Mouse (Mus musculus): ENCODE data around the gene Ephb2. TPM values are rescaled to one million over a fixed set of nuclear protein-coding genes. Genes with fewer than 3 reads are reported as not detected.

Gene Ephb2
- polyA plus RNA-seq, 1 experiment, result 4.6 TPM

DNA sequence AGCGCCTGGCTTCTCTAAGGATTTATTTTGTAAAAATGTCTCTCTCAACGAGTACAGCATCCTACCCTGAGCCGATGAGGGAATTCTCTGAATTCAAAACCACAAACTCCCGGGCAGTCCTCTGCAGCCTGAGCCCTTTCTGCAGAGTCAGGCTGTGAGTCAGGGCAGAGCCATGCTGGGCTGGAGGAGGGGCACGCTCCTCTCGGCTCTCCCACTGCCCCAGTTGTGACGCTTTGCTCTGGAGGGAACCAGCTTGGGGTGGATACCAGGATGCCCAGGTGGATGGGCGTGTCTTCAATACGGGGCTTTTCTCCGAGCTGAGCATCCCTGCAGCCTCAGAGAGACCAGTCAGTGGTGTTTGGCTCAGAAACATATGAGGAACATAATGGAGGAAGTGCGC lies 27.3 kb downstream of the Ephb2 start:
- H3K4me3 ChIP-seq (replicated peaks; ENCODE audit: extremely low read depth, low read depth, low read length), result no peak overlapping the region
- DNase-seq, result no peak
- no peaks in the 10 kb centered on the region for H3K4me1 ChIP-seq (ENCODE audit: control insufficient read depth, insufficient read depth, low read length)
- 46% methylated on average over 11 of the region's 11 CpGs for WGBS
- TF ChIP-seq CTCF (IDR thresholded peaks at IDR 0.05; ENCODE audit: insufficient read depth, low read length) (no peak), POLR2A (IDR thresholded peaks at IDR 0.05; ENCODE audit: borderline replicate concordance, extremely low read depth, low read depth, low read length) (no peak)

DNA sequence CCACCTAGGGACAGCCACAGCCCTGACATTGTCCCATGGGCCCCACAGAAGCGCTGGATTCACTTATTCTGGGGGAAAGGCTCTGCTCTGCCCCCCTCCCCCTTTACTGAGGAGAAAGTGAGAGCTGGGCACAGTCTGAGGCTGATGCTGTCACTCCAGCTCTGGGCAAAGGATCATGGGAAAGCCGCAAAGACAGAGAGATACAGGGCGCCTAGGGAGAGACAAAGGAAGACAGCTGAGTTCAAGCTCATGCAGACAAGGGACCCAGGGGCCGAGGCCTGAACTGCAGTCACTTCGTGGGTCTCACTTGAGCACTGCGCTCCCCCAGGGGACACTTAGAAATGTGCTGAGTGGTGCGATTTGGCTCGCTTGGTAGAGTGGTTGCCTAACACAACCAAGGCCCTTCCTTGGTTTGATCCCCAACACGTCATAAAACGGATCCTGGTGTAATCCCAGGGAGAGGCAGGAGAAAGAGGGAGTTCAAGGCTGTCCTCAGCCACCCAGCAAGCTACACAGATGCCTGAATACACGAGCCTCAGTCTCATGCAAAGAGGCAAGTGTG lies 28.3 kb downstream of the Ephb2 start:
- no peak for DNase-seq
- TF ChIP-seq CTCF (IDR thresholded peaks at IDR 0.05; ENCODE audit: insufficient read depth, low read length) (no peak), POLR2A (IDR thresholded peaks at IDR 0.05; ENCODE audit: borderline replicate concordance, extremely low read depth, low read depth, low read length) (no peak)
- WGBS, result 79% methylated on average over 11 of the region's 11 CpGs
- Histone ChIP-seq H3K4me1 (ENCODE audit: control insufficient read depth, insufficient read depth, low read length) (no peaks in the 10 kb centered on the region), H3K4me3 (replicated peaks; ENCODE audit: extremely low read depth, low read depth, low read length) (no peak overlapping the region)

DNA sequence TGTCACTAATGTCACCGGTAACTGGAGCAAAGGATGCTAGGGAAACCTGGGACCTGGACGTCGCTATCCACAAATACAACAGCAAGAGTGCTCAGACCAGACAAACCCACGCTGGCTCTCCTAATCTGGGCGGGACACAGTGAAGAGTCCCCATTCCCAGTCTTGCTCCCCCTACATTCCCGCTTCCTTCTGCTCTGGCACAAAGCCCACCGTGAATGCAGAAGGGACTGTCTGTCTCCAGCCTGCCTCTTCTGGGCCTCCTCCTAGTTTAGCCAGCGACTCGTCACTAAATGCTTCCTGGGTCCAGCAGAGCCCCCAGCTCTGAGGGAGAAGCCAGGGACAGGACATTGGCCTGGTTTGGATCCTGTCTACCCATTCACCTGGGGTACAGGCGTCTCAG lies 29.5 kb downstream of the Ephb2 start:
- TF ChIP-seq CTCF (IDR thresholded peaks at IDR 0.05; ENCODE audit: insufficient read depth, low read length), result no peak
- TF ChIP-seq POLR2A (IDR thresholded peaks at IDR 0.05; ENCODE audit: borderline replicate concordance, extremely low read depth, low read depth, low read length), result no peak
- no peak for DNase-seq
- Histone ChIP-seq H3K4me1 (ENCODE audit: control insufficient read depth, insufficient read depth, low read length) (no peaks in the 10 kb centered on the region), H3K4me3 (replicated peaks; ENCODE audit: extremely low read depth, low read depth, low read length) (no peak overlapping the region)
- 66% methylated on average over 10 of the region's 10 CpGs for WGBS

DNA sequence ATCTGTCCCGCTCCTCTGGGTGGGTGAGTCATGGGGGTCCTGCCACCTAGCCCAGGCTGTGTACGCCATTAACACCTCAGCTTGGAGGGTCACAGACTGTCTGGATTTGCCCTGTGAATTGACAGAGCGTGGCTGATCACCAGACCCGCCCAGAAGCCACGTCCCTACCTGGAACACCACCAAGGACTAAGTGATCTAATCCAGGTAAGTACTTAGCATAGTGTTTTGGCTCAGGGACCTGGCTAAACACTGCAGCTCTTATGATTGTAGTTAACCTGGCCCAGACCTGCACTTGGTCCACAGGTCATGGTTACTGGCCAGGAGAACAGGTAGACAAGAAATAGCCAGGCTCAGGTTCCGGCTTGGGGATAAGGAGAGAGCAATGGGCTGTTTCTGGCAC lies 31.4 kb downstream of the Ephb2 start:
- no peak for TF ChIP-seq CTCF (IDR thresholded peaks at IDR 0.05; ENCODE audit: insufficient read depth, low read length)
- no peak for TF ChIP-seq POLR2A (IDR thresholded peaks at IDR 0.05; ENCODE audit: borderline replicate concordance, extremely low read depth, low read depth, low read length)
- DNase-seq, result peak; percentile 28
- no peak overlapping the region for H3K4me3 ChIP-seq (replicated peaks; ENCODE audit: extremely low read depth, low read depth, low read length)
- 74% methylated on average over 6 of the region's 6 CpGs for WGBS
- H3K4me1 ChIP-seq (ENCODE audit: control insufficient read depth, insufficient read depth, low read length), result no peaks in the 10 kb centered on the region

DNA sequence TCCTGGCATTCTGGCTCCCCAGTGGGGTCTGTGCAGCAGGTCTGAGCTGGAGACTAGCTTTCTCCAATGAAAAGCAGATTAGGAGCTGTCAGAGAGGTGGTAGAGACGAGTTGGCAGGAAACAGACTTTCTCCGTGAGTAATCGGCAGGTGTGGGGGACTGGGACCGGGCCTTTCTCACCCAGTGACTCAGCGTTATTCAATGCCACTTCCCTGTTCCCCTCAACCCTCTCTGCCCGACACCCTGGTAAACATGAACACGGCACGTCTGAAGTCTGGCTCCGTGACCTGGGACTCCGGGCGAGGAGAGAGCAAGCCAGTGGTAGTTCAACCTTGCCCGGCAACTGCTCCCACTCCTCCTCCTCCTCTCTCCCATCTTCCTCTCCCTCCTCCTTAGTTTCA lies 33.3 kb downstream of the Ephb2 start:
- Histone ChIP-seq H3K4me1 (ENCODE audit: control insufficient read depth, insufficient read depth, low read length) (no peaks in the 10 kb centered on the region), H3K4me3 (replicated peaks; ENCODE audit: extremely low read depth, low read depth, low read length) (no peak overlapping the region)
- DNase-seq, result peak; percentile 17
- TF ChIP-seq POLR2A (IDR thresholded peaks at IDR 0.05; ENCODE audit: borderline replicate concordance, extremely low read depth, low read depth, low read length) (no peak), CTCF (IDR thresholded peaks at IDR 0.05; ENCODE audit: insufficient read depth, low read length) (no peak)
- 19% methylated on average over 12 of the region's 12 CpGs for WGBS

DNA sequence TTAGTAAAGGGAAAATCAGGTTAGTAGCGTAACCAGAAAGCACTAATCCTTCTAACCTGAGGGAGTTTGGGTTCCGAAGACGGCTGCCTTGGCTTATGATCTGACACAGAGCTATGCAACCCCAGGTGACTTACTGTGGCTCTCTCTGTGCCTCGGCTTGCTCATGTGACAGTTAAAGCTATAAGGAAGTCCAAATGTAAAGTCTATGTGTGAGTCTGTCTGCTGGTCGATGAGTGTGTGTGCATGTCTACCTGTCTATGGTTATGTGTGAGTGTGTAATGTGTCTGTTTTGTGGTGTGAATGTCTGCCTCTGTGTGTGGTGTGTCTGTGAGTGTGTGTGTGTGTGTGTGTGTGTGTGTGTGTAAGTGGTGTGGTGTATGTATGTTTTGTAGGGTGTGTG lies 33.8 kb downstream of the Ephb2 start:
- Histone ChIP-seq H3K4me3 (replicated peaks; ENCODE audit: extremely low read depth, low read depth, low read length) (no peak overlapping the region), H3K4me1 (ENCODE audit: control insufficient read depth, insufficient read depth, low read length) (no peaks in the 10 kb centered on the region)
- no peak for TF ChIP-seq POLR2A (IDR thresholded peaks at IDR 0.05; ENCODE audit: borderline replicate concordance, extremely low read depth, low read depth, low read length)
- 77% methylated on average over 5 of the region's 5 CpGs for WGBS
- DNase-seq, result no peak

DNA sequence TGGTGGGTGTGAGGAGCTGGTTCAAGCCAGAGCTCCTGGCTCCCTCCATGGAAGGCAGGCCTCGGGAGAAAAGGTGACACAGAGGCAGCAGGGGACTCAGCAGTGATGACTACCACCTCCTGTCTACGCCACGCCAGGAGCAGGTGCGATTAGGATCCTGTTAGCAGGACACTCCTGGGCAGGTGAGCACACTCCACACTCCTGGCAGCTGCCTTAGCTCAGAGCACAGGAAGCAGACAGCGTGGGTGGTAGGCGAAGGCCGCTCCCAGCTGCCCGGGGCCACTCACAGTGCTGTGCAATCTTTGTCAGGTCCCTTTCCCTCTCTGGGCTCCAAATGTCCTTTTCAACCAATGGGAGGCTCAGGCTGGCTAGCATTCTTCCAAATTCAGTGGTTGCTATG lies 34.3 kb downstream of the Ephb2 start:
- DNase-seq, result no peak
- Histone ChIP-seq H3K4me1 (ENCODE audit: control insufficient read depth, insufficient read depth, low read length) (no peaks in the 10 kb centered on the region), H3K4me3 (replicated peaks; ENCODE audit: extremely low read depth, low read depth, low read length) (no peak overlapping the region)
- WGBS, result 74% methylated on average over 8 of the region's 8 CpGs
- TF ChIP-seq CTCF (IDR thresholded peaks at IDR 0.05; ENCODE audit: insufficient read depth, low read length) (no peak), POLR2A (IDR thresholded peaks at IDR 0.05; ENCODE audit: borderline replicate concordance, extremely low read depth, low read depth, low read length) (no peak)

DNA sequence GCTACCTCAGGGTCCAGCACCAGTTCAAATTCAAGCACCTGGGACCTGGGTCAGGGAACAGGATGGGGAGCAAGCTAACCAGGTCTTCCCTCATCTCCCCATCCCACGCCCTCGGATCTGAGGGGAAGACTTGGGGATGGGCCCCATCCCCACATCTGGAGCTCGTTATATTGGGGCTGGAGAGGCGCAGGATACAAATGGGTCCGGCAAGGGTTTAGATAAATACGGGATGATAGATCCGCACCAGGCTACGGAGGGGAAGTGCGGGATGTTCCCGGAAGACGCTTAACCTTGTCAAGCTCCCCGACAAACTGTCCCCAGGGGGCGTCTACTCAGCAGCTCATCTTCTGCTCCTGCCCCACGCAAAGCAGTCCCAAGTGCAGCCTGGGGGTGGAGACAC lies 35.4 kb downstream of the Ephb2 start:
- no peak for DNase-seq
- Histone ChIP-seq H3K4me1 (ENCODE audit: control insufficient read depth, insufficient read depth, low read length) (no peaks in the 10 kb centered on the region), H3K4me3 (replicated peaks; ENCODE audit: extremely low read depth, low read depth, low read length) (no peak overlapping the region)
- no peak for TF ChIP-seq POLR2A (IDR thresholded peaks at IDR 0.05; ENCODE audit: borderline replicate concordance, extremely low read depth, low read depth, low read length)
- TF ChIP-seq CTCF (IDR thresholded peaks at IDR 0.05; ENCODE audit: insufficient read depth, low read length), result no peak
- WGBS, result 43% methylated on average over 14 of the region's 14 CpGs

DNA sequence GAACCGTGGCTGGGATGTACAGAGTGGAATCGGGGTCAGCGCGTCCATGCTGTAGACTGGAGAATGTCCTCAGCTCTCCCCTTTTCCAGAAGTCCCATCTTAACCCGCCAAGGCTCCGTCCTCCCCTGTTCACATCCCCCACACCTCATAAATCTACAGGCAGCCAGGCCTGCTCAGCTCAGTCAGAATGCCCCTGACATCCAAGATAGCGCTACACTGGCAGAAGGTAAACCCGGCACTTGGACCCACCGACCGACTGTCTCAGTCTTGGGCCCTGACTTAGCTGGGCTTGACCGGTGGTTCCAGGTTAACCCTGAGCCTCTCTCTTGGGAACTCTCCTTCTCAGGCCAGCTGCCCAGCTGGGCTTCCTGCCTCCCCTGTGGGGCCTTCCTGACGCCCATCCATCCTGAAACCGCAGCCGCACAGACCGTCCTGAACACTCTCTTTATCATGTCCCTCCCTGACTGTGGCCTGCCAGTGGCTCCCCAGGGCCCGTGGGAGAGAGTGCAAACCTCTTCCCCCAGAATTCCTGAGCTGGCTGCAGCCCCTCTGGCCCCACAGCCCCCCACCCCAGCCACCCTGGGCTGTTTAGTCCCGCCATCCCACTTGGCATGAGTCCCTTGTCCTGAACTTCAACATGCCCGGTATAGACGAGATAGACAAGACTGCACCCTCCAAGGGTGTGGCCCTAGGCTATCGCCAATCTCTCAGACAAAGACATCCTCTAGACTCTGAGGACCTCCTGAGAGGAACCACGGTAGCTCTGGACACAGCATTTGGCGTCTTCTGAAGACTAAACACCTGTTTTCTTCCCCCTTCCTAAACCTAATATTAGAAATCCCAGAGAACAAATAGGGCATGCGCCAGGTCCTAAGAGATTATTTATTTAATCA lies 37.9 kb downstream of the Ephb2 start:
- Histone ChIP-seq H3K4me1 (ENCODE audit: control insufficient read depth, insufficient read depth, low read length) (no peaks in the 10 kb centered on the region), H3K4me3 (replicated peaks; ENCODE audit: extremely low read depth, low read depth, low read length) (no peak overlapping the region)
- DNase-seq, result no peak
- WGBS, result 44% methylated on average over 22 of the region's 23 CpGs
- TF ChIP-seq POLR2A (IDR thresholded peaks at IDR 0.05; ENCODE audit: borderline replicate concordance, extremely low read depth, low read depth, low read length), result no peak
- no peak for TF ChIP-seq CTCF (IDR thresholded peaks at IDR 0.05; ENCODE audit: insufficient read depth, low read length)

DNA sequence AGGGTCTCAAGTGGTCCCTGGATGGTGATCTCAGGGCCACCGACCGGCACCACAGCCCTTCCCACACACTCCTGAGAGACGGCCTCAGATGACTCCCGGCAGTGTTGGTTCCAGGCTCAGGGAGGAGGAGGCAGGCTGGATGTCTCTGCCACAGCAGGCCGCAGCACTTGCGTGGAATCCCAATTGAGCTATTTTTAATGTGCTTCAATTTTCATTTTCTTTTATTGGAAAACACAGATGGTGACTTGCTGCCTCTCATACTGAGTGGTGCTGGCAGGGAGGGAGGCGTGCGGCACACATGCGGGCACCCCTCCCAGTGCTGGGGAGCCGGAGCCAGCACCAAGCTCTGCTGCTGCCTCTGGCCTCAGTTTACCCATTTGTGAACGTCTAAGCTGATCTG lies 42.5 kb downstream of the Ephb2 start:
- TF ChIP-seq POLR2A (IDR thresholded peaks at IDR 0.05; ENCODE audit: borderline replicate concordance, extremely low read depth, low read depth, low read length) (no peak), CTCF (IDR thresholded peaks at IDR 0.05; ENCODE audit: insufficient read depth, low read length) (no peak)
- 84% methylated on average over 11 of the region's 11 CpGs for WGBS
- DNase-seq, result no peak
- Histone ChIP-seq H3K4me1 (ENCODE audit: control insufficient read depth, insufficient read depth, low read length) (no peaks in the 10 kb centered on the region), H3K4me3 (replicated peaks; ENCODE audit: extremely low read depth, low read depth, low read length) (no peak overlapping the region)

Data from lung, adult 2 months (tissue).